Mouse (Mus musculus) bone marrow, adult 2 months (tissue): ENCODE measurements around the gene Dnah14. TPM values are rescaled to one million over a fixed set of nuclear protein-coding genes. Genes with fewer than 3 reads are reported as not detected.

Experiments used
- H3K27ac ChIP-seq: fragments of 200-500 bp; 2 replicates; pipeline ENCODE4 v1.5.1; 2012; ENCODE audit warnings: low read depth, mild to moderate bottlenecking, control low read depth, inconsistent platforms, low read length; ENCODE audit not compliant: control insufficient read depth, poor library complexity, insufficient read depth
- H3K4me1 ChIP-seq: fragments of 200-500 bp; 2 replicates; pipeline ENCODE4 v1.6.1; 2011; ENCODE audit warnings: low read length; ENCODE audit not compliant: control insufficient read depth, insufficient read depth
- H3K4me3 ChIP-seq: fragments of 200-500 bp; replicated peaks from 2 replicates; pipeline ENCODE3; 2011; ENCODE audit warnings: mild to moderate bottlenecking, low read depth, low read length, control low read depth; ENCODE audit not compliant: control insufficient read depth
- CTCF ChIP-seq: fragments of 200-500 bp; IDR thresholded peaks from 2 replicates; pipeline ENCODE4 v1.5.1; 2011; ENCODE audit warnings: low read length, control low read depth; ENCODE audit not compliant: control insufficient read depth, insufficient read depth
- POLR2A ChIP-seq: fragments of 200-500 bp; IDR thresholded peaks from 2 replicates; pipeline ENCODE4 v1.6.1; 2011; ENCODE audit warnings: low read depth, mild to moderate bottlenecking, control low read depth, low read length, borderline replicate concordance; ENCODE audit not compliant: control insufficient read depth
- WGBS: fragments of 180-500 bp; shearing (Covaris S2); methylation state at CpG from one replicate; pipeline ENCODE4 v1.1.7; 2018; 5-methylcytosine and 5-hydroxymethylcytosine counted together
- polyA plus RNA-seq: library from polyadenylated mRNA; stranded (reverse); fragments of >200 nt; gene quantifications from 2 replicates; pipeline ENCODE4 v1.2.4, GENCODE M21; 2011; ENCODE audit warnings: low replicate concordance; ENCODE audit not compliant: missing spikeins, insufficient read depth, insufficient read length

Dnah14 gene
- polyA plus RNA-seq = 0.36 TPM in 1 of 2 replicates, not detected in the other

DNA sequence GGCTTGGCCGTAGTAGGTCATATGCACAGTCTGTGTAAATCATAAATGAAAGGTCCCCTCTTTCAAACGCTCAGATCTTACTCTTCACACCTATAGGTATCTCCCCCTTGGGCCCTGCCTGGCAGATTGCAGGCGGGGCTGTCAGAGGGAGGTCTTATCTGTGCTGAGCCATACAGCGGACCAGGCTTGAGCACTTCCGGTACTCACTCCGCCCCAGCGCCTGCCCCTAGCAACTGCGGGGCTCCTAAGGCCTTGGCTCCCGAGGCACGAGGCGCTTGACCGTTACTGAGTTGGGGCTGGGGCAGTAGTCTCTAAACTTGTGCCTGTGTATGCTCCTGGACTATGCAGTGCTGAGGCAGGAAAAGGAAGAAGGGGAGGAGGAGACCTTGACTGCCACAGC, at the start of gene Dnah14:
Gene Dnah14 (plus strand): TSS at position 238 of the 400 bp plus-strand sequence.
- H3K27ac ChIP-seq = no peak within 1 kb of the TSS
- no peaks in the 10 kb centered on the region for H3K4me1 ChIP-seq
- TF ChIP-seq CTCF (no peak), POLR2A (no peak)
- WGBS = 75% methylated on average over 12 of the region's 12 CpGs
- H3K4me3 ChIP-seq = no peak within 1 kb of the TSS

DNA sequence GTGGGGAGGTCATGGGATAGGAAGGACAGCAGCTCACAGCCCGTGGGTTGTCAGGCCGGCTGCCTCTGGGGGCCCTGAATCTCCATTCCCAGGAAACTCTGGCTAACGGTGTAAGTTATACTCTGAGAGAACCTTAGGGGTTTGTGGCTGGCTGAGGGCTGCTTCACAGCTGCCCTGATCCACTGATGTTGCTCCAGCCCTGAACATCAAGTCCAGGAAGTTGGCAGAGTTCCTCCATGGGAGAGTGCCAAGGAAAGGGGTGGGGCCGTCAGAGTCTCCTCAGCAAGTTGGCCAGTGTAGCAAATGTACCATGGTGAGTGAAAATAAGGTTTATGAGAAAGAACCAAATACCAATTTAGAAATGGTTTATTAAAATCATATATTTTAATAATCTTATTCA, 47.0 kb upstream of the Dnah14 start:
- 44% methylated on average over 4 of the region's 4 CpGs for whole genome bisulfite sequencing
- H3K4me3 ChIP-seq = no peak overlapping the region
- no peaks in the 10 kb centered on the region; the same call in 1 of the 2 replicates for H3K4me1 ChIP-seq
- TF ChIP-seq POLR2A (no peak), CTCF (no peak)
- H3K27ac ChIP-seq = no peak overlapping the region

DNA sequence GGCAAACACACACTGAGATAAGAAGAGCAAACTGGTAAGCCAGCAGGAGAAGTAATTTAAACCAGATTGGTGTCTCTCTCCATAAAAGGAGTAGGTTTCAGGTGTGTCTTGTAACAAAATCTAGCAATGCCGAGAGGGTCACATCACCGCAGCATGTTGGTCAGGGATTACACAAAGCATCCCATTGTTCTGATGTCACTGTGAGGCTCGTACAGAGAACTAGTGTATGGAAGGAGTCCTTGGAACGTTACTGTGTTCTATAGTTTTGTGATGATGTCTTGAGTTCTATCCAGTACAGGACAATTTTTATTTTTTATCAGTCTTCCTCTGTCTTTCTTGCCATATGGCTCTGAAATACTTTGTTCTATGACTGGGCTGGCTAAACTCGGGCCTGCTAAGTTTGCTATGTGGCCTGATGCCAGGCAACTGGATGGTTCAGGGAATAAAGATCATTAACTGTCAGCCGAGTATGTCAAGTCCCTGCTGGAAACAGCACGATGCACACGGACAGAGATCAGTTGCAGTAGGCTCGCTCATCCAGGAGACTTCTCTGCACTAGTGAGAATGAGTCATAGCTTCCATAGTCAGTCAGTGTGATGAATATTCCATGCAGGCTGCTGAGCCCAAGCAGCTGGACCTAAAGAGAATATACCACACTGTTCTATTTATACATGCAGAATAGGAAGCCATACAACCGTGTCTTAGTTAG, 41.0 kb upstream of the Dnah14 start:
- TF ChIP-seq POLR2A = no peak
- TF ChIP-seq CTCF = no peak
- Histone ChIP-seq H3K27ac (no peak overlapping the region), H3K4me1 (no peaks in the 10 kb centered on the region), H3K4me3 (no peak overlapping the region)
- 77% methylated on average over 10 of the region's 10 CpGs for WGBS

DNA sequence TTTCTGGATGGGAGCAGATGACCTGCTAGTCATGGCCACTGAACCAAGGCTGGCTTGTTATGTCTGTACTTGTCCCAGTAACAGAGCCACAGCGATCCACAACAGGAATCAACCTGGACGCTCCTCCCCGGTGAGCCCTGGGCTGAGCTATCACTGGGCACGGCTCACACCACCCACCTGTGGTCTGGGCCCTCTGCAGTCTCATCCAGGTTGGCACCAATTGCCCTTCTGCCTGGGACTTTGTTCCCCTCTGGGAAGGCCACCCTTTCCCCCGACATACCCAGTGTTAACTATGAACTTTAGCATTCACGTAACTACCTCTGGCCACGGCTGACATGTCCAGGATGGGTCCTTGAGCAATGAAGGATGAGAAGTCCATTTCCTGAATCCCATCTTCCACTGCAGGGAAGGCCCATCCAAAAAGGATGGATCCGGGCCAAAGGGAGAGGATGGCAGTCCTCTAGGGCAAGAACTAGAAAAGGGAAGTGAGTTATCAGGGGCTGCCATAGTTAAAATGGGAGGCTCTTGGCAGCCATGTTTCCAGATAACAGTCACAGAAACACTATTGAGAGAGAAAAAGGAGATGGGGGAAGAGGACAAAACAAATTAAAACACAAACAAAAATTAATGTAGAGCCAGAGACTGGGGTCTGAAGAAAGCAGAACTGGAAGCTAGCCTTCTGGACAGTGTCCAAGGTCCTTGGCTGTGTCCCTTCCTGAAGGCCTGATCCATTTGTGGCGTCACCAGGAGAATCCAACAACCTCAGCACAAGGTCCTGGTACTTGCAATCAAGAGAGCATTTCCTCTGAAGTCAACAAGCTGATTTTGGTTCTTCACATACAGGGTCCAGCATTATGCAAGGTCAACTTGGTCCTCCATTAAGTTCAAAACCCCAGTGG, 38.5 kb upstream of the Dnah14 start:
- Histone ChIP-seq H3K4me3 (no peak overlapping the region), H3K27ac (no peak overlapping the region), H3K4me1 (peaks cover 1% of the 10 kb centered on the region; the same call in 1 of the 2 replicates)
- 78% methylated on average over 9 of the region's 9 CpGs for WGBS
- no peak for TF ChIP-seq CTCF

DNA sequence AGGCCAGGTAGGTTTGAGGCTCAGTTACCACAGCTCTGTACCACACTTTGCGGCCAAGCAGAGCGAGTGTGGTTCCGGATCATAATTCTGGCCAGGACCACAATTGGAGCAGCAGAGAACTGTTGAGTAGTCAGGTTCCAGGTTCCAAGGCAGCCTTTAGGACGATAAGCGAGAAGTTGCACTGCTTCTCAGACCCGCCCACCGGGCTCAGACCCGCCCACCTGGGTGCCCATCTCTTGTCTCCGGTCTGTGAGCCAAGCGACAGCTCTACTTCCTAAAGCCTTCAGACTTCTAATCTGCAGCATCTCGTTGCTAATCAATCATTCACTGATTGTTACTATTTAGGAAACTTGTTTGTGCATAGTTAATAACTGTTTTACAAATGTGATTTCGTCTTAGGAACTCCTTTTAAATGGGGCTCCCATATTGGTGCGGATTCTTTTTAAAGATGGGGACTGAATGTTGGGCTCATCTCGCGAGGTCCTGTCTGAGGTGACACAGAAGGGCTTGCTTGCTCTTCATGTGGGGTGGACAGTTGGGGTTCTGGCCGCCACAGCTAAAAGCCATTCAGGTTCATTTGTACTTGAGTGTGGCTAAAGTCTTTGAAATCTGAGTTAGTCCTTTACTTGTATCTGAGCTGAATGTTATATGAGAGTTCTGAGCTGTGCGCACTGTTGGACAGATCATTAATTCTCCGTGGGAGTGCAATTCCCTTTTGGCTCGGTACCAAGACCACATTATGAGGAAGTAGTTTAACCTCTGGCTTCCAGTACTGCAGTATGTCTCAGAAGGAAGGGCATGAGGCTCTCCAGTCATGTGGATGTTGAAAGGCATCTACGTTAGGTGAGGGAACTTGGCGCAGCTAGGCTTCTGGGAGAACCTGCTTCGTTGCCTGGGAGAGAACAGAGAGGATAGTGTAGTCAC, 36.3 kb upstream of the Dnah14 start:
- Histone ChIP-seq H3K27ac (no peak overlapping the region), H3K4me3 (no peak overlapping the region), H3K4me1 (peaks cover 1% of the 10 kb centered on the region; the same call in 1 of the 2 replicates)
- WGBS = 25% methylated on average over 22 of the region's 22 CpGs
- TF ChIP-seq CTCF (no peak), POLR2A (no peak)

DNA sequence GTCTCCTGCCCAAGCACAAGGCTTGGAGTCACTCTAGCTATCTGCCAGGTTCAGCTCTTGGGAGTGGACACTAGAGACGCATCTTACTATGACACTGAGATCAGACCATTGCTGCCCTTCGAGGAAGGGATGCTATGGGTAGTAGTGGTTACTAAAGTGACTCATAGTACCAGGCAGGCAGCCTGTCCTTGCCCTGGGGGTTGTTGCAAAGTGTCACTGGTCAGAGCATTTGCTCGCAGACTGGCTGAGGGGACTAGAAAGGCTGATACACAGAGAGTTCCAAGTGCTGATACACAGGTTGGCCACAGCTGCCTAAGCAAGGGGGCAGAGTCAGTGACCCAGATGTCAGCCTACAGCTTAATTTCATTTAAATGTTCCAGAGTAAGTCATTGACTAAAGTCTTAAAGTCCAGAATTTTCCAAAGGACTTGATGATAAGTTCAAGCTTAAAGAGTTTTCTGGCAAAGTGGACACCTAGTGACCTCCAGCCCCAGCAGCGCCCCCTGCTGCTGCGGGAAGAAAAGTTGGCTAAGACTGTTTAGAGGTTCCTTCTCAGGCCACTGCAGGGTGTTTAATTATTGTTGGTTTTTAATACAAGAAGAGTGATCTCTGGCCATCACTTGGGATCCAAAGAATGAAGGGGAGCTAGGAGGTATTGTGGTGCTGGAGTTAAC, 32.5 kb upstream of the Dnah14 start:
- H3K4me3 ChIP-seq = no peak overlapping the region
- 66% methylated on average over 5 of the region's 5 CpGs for WGBS
- H3K4me1 ChIP-seq = peaks cover 1% of the 10 kb centered on the region; the same call in 1 of the 2 replicates
- no peak for TF ChIP-seq POLR2A
- peak; percentile 31; the same call in 1 of the 2 replicates for TF ChIP-seq CTCF
- H3K27ac ChIP-seq = no peak overlapping the region

DNA sequence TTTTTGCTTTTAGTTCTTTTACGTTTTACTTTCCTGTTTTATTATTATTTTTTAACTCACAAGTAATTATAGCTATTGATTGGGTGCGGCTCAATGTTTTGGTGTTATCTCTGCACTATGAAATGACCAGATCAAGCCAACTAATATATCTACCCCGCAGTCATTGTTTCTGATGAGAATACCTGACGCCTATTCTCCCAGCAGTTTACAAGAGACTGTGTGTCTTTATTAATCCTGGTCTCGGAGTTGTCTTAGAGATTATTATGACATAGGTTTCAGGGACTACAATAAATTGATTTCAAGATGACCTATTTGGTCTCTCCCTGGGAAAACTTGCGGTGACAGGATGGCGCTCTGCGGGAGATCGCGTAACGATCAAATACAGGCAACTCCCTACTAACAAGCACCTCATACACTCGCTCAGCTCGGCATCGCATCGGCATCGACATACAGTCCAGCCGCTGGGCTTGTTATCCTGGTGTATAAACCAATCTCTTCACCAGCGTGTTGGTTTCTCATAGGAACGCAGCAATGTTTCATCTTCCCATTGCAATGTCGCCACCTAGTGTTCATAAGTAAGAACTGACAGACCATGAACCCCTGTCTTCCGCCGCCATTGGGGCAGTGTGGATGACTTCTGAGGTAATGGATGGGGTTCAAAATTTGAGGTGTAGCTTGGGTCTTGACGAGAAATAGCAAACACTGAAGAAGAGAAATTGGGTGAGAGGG, 31.2 kb upstream of the Dnah14 start:
- Histone ChIP-seq H3K4me3 (no peak overlapping the region), H3K4me1 (peaks cover 1% of the 10 kb centered on the region; the same call in 1 of the 2 replicates), H3K27ac (no peak overlapping the region)
- TF ChIP-seq CTCF = peak; percentile 65
- no peak for TF ChIP-seq POLR2A
- WGBS = 31% methylated on average over 23 of the region's 23 CpGs
